Mouse (Mus musculus) intestine, embryonic 16.5 days (tissue): ENCODE data around the gene Scn3a. TPM values are rescaled to one million over a fixed set of nuclear protein-coding genes. Genes with fewer than 3 reads are reported as not detected.
A peak's percentile ranks its signal among the peaks of the same experiment; 100 is the strongest.

Experiments used
- ATAC-seq: fragments of 200-750 bp; cut with Nextera tagmentation; 2 replicates; pipeline ENCODE4 v1.8.0; 2017; ENCODE audit warnings: moderate TSS enrichment, moderate library complexity
- H3K27ac ChIP-seq: fragments of 300-500 bp; sonication (generic); 2 replicates; pipeline ENCODE4 v1.5.1; 2014; ENCODE audit warnings: mild to moderate bottlenecking, low read length
- H3K27me3 ChIP-seq: fragments of 300-500 bp; sonication (generic); replicated peaks from 2 replicates; pipeline ENCODE4 v1.6.1; 2014; ENCODE audit warnings: low read length, control low read depth, mixed read lengths; ENCODE audit not compliant: control insufficient read depth, insufficient read depth
- H3K36me3 ChIP-seq: fragments of 300-500 bp; sonication (generic); 2 replicates; pipeline ENCODE4 v1.6.1; 2014; ENCODE audit warnings: low read length, control low read depth; ENCODE audit not compliant: control insufficient read depth, insufficient read depth
- H3K4me1 ChIP-seq: fragments of 300-500 bp; sonication (generic); 2 replicates; pipeline ENCODE4 v1.6.1; 2014; ENCODE audit warnings: low read length, control low read depth, mixed read lengths; ENCODE audit not compliant: control insufficient read depth, insufficient read depth
- H3K4me2 ChIP-seq: fragments of 300-500 bp; sonication (generic); 2 replicates; pipeline ENCODE4 v1.6.1; 2014; ENCODE audit warnings: low read depth, low read length, control low read depth
- H3K4me3 ChIP-seq: fragments of 300-500 bp; sonication (generic); 2 replicates; pipeline ENCODE4 v1.5.1; 2014; ENCODE audit warnings: mild to moderate bottlenecking, low read length
- H3K9ac ChIP-seq: fragments of 300-500 bp; sonication (generic); 2 replicates; pipeline ENCODE4 v1.6.1; 2014; ENCODE audit warnings: low read depth, low read length
- H3K9me3 ChIP-seq: fragments of 300-500 bp; sonication (generic); 2 replicates; pipeline ENCODE4 v1.6.1; 2016; ENCODE audit warnings: low read length, control low read depth; ENCODE audit not compliant: control insufficient read depth
- WGBS: fragments of 180-500 bp; shearing (Covaris S2); extraction: QIAGEN DNeasy Blood & Tissue Kit; methylation state at CpG from one replicate; pipeline ENCODE4 v1.1.7; 2014; 5-methylcytosine and 5-hydroxymethylcytosine counted together
- polyA plus RNA-seq: library from polyadenylated mRNA; unstranded; fragments of >200 nt; fragmentation: Nextera tagmentation; extraction: Ambion mirVana; gene quantifications from 2 replicates; pipeline ENCODE4 v1.2.1, GENCODE M21; 2015

Scn3a gene
- polyA plus RNA-seq, 1 experiment from 2014 or later = 2.1 TPM

- no peak for ATAC-seq
- no peaks in the 10 kb centered on the region for H3K9me3 ChIP-seq
- WGBS = 56% methylated on average over 3 of the region's 3 CpGs
Measured at GRCm38 (mm10) chr2:65552727-65553126, 14.7 kb downstream of the Scn3a start.

GRCm38 (mm10) chr2:65552222-65552621 is 15.2 kb downstream of the Scn3a start:
- Histone ChIP-seq H3K27me3 (no peaks in the 10 kb centered on the region), H3K9ac (no peak overlapping the region), H3K4me3 (no peak overlapping the region), H3K4me1 (no peaks in the 10 kb centered on the region), H3K4me2 (no peak overlapping the region), H3K36me3 (no peaks in the 10 kb centered on the region), H3K9me3 (no peaks in the 10 kb centered on the region), H3K27ac (no peak overlapping the region)
- ATAC-seq = no peak
- 48% methylated on average over 5 of the region's 5 CpGs for WGBS

More at GRCm38 (mm10) chr2:65552727-65553126, 14.7 kb downstream of the Scn3a start:
- Histone ChIP-seq H3K27me3 (no peaks in the 10 kb centered on the region), H3K27ac (no peak overlapping the region), H3K9ac (no peak overlapping the region), H3K36me3 (no peaks in the 10 kb centered on the region), H3K4me2 (no peak overlapping the region), H3K4me3 (no peak overlapping the region), H3K4me1 (no peaks in the 10 kb centered on the region)

GRCm38 (mm10) chr2:65551736-65552135 is 15.7 kb downstream of the Scn3a start:
- H3K9me3 ChIP-seq = no peaks in the 10 kb centered on the region
- H3K27ac ChIP-seq = no peak overlapping the region
- H3K36me3 ChIP-seq = no peaks in the 10 kb centered on the region
- H3K9ac ChIP-seq = no peak overlapping the region
- no peaks in the 10 kb centered on the region for H3K27me3 ChIP-seq
- no peak overlapping the region for H3K4me3 ChIP-seq
- no peaks in the 10 kb centered on the region for H3K4me1 ChIP-seq
- 29% methylated on average over 2 of the region's 2 CpGs for WGBS
- H3K4me2 ChIP-seq = no peak overlapping the region
- no peak for ATAC-seq

- WGBS = 89% methylated on average over 3 of the region's 3 CpGs
- Histone ChIP-seq H3K36me3 (no peaks in the 10 kb centered on the region), H3K27ac (no peak overlapping the region), H3K4me3 (no peak overlapping the region), H3K4me2 (no peak overlapping the region), H3K27me3 (no peaks in the 10 kb centered on the region), H3K9ac (no peak overlapping the region), H3K9me3 (no peaks in the 10 kb centered on the region), H3K4me1 (no peaks in the 10 kb centered on the region)
- no peak for ATAC-seq
Measured at GRCm38 (mm10) chr2:65550564-65550963, 16.9 kb downstream of the Scn3a start.

- Histone ChIP-seq H3K27ac (no peak overlapping the region), H3K4me1 (no peaks in the 10 kb centered on the region), H3K36me3 (no peaks in the 10 kb centered on the region), H3K27me3 (no peaks in the 10 kb centered on the region), H3K4me3 (no peak overlapping the region), H3K9ac (no peak overlapping the region), H3K4me2 (no peak overlapping the region), H3K9me3 (no peaks in the 10 kb centered on the region)
- 90% methylated on average over 6 of the region's 6 CpGs for WGBS
- ATAC-seq = no peak
Measured at GRCm38 (mm10) chr2:65548665-65549064, 18.8 kb downstream of the Scn3a start.

GRCm38 (mm10) chr2:65547341-65547740 is 20.1 kb downstream of the Scn3a start:
- Histone ChIP-seq H3K27ac (no peak overlapping the region), H3K4me1 (0 out of 2 replicates have a peak, but pooled peaks cover 3% of the 10 kb centered on the region), H3K9me3 (no peaks in the 10 kb centered on the region), H3K9ac (no peak overlapping the region), H3K27me3 (no peaks in the 10 kb centered on the region), H3K36me3 (no peaks in the 10 kb centered on the region), H3K4me2 (no peak overlapping the region), H3K4me3 (no peak overlapping the region)
- ATAC-seq = no peak
- 62% methylated on average over 4 of the region's 4 CpGs for WGBS

GRCm38 (mm10) chr2:65542906-65543592 is 24.4 kb downstream of the Scn3a start:
- no peaks in the 10 kb centered on the region for H3K36me3 ChIP-seq
- no peak overlapping the region for H3K4me2 ChIP-seq
- H3K27ac ChIP-seq = no peak overlapping the region
- no peak overlapping the region for H3K4me3 ChIP-seq
- no peak overlapping the region for H3K9ac ChIP-seq
- no peaks in the 10 kb centered on the region for H3K9me3 ChIP-seq
- 58% methylated on average over 10 of the region's 10 CpGs for WGBS
- H3K4me1 ChIP-seq = 0 out of 2 replicates have a peak, but pooled peaks cover 3% of the 10 kb centered on the region
- peak; percentile 62 for ATAC-seq
- no peaks in the 10 kb centered on the region for H3K27me3 ChIP-seq

- Histone ChIP-seq H3K4me2 (no peak overlapping the region), H3K4me1 (0 out of 2 replicates have a peak, but pooled peaks cover 3% of the 10 kb centered on the region), H3K9ac (no peak overlapping the region), H3K4me3 (no peak overlapping the region), H3K27ac (no peak overlapping the region), H3K36me3 (no peaks in the 10 kb centered on the region), H3K27me3 (no peaks in the 10 kb centered on the region), H3K9me3 (no peaks in the 10 kb centered on the region)
- 57% methylated on average over 1 of the region's 1 CpGs for WGBS
- ATAC-seq = no peak
Measured at GRCm38 (mm10) chr2:65541781-65542180, 25.6 kb downstream of the Scn3a start.

- Histone ChIP-seq H3K27me3 (no peaks in the 10 kb centered on the region), H3K4me1 (0 out of 2 replicates have a peak, but pooled peaks cover 3% of the 10 kb centered on the region), H3K4me2 (no peak overlapping the region), H3K9ac (no peak overlapping the region), H3K4me3 (no peak overlapping the region), H3K27ac (no peak overlapping the region), H3K9me3 (no peaks in the 10 kb centered on the region), H3K36me3 (no peaks in the 10 kb centered on the region)
- 47% methylated on average over 5 of the region's 5 CpGs for WGBS
- no peak for ATAC-seq
Measured at GRCm38 (mm10) chr2:65538436-65538835, 29.0 kb downstream of the Scn3a start.
